Mouse (Mus musculus) midbrain, embryonic 16.5 days (tissue): Measurements from ENCODE around the gene Tuba3b. TPM values are rescaled to one million over a fixed set of nuclear protein-coding genes. Genes with fewer than 3 reads are reported as not detected.

Experiments
- ATAC-seq: fragments of 200-750 bp; cut with Nextera tagmentation; 2 replicates; pipeline ENCODE4 v1.8.0; 2017; ENCODE audit warnings: moderate TSS enrichment
- H3K27ac ChIP-seq: fragments of 300-500 bp; sonication (generic); 2 replicates; pipeline ENCODE4 v1.5.1; 2014; ENCODE audit warnings: mild to moderate bottlenecking, low read length, mixed read lengths
- H3K27me3 ChIP-seq: fragments of 300-500 bp; sonication (generic); 2 replicates; pipeline ENCODE4 v1.6.1; 2014; ENCODE audit warnings: low read depth, low read length, mixed read lengths; ENCODE audit not compliant: control insufficient read depth, insufficient read depth
- H3K36me3 ChIP-seq: fragments of 300-500 bp; sonication (generic); 2 replicates; pipeline ENCODE4 v1.6.1; 2014; ENCODE audit warnings: mild to moderate bottlenecking, low read length, moderate library complexity, mixed read lengths; ENCODE audit not compliant: control insufficient read depth, insufficient read depth
- H3K4me1 ChIP-seq: fragments of 300-500 bp; sonication (generic); 2 replicates; pipeline ENCODE4 v1.6.1; 2014; ENCODE audit warnings: mild to moderate bottlenecking, low read length, mixed read lengths; ENCODE audit not compliant: control insufficient read depth, insufficient read depth
- H3K4me2 ChIP-seq: fragments of 300-500 bp; sonication (generic); 2 replicates; pipeline ENCODE4 v1.6.1; 2014; ENCODE audit warnings: mild to moderate bottlenecking, low read length, mixed read lengths
- H3K4me3 ChIP-seq: fragments of 300-500 bp; sonication (generic); 2 replicates; pipeline ENCODE4 v1.5.1; 2014; ENCODE audit warnings: low read depth, mild to moderate bottlenecking, low read length, moderate library complexity, mixed read lengths
- H3K9ac ChIP-seq: fragments of 300-500 bp; sonication (generic); 2 replicates; pipeline ENCODE4 v1.6.1; 2014; ENCODE audit warnings: low read depth, low read length, mixed read lengths
- H3K9me3 ChIP-seq: fragments of 300-500 bp; sonication (generic); replicated peaks from 2 replicates; pipeline ENCODE4 v1.6.1; 2014; ENCODE audit warnings: mild to moderate bottlenecking, low read length, mixed read lengths; ENCODE audit not compliant: control insufficient read depth, poor library complexity, severe bottlenecking
- WGBS: fragments of 180-500 bp; shearing (Covaris S2); extraction: QIAGEN DNeasy Blood & Tissue Kit; methylation state at CpG from one replicate; pipeline ENCODE4 v1.1.7; 2014; 5-methylcytosine and 5-hydroxymethylcytosine counted together
- polyA plus RNA-seq: library from polyadenylated mRNA; unstranded; fragments of >200 nt; fragmentation: Nextera tagmentation; extraction: Ambion mirVana; gene quantifications from 2 replicates; pipeline ENCODE4 v1.2.1, GENCODE M21; 2015

Tuba3b gene
- polyA plus RNA-seq, 1 experiment from 2014 or later, result not detected

DNA sequence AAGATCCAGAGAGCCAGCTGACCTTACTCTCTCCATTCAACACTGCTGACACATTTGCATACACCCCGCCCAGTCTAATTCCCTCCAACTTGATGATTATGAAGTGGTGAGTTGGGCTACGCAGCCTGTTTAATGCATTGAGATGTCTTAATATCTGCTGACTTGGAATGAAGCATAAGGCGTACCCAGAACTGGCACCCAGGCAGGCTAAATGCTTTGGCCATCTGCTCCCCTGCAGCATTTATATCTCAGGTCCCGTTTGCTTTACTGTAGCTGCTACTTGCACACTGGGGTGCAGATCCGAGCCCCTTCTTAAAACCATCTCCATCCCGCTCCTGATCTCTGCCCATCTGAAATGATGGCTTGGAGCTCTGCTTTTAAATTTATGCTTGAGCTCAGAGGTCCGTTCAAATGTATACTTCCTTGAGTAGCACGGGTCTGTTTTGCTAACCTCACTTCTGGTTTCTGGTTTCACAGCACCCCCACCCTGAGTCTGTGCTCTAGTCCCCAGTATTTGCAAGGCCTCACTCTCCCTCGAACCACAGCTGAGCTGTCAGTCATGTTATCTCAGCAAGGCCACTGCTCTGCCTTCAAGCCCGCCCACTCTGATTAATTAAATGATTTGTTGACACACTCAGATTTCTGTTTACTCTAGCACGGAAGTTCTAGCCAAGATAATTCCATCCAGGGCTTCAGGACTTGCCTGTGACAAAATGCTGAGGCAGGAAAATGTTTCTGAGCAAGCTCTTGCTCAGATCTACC lies 16.6 kb upstream of the Tuba3b start:
- no peak overlapping the region for H3K4me3 ChIP-seq
- H3K27ac ChIP-seq, result no peak overlapping the region
- no peak overlapping the region for H3K4me2 ChIP-seq
- no peaks in the 10 kb centered on the region for H3K27me3 ChIP-seq
- ATAC-seq, result no peak
- H3K36me3 ChIP-seq, result no peaks in the 10 kb centered on the region
- no peaks in the 10 kb centered on the region for H3K9me3 ChIP-seq
- no peak overlapping the region for H3K9ac ChIP-seq
- WGBS, result 71% methylated on average over 11 of the region's 11 CpGs
- no peaks in the 10 kb centered on the region for H3K4me1 ChIP-seq

DNA sequence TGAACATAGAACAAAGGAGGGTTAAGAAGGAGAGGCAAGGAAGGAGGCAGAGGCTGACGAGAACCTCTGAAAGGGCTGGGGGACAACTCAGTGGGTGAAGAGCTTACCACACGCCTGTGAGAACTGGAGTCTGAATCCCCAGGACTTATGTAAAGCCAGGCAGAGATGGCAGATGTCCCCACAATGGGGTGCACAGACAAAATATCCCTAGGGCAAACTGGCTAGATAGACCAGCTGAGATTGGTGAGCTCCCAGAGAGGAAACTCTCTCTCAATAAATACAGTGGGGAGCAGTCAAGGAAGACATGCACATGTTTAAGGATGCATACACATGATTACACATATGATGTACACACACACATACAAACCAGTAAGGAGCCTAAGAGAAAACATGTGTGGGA lies 11.4 kb upstream of the Tuba3b start:
- Histone ChIP-seq H3K27me3 (no peaks in the 10 kb centered on the region), H3K4me3 (no peak overlapping the region), H3K9me3 (no peaks in the 10 kb centered on the region), H3K4me2 (no peak overlapping the region), H3K27ac (no peak overlapping the region), H3K4me1 (no peaks in the 10 kb centered on the region), H3K9ac (no peak overlapping the region), H3K36me3 (no peaks in the 10 kb centered on the region)
- 7% methylated on average over 2 of the region's 2 CpGs for WGBS
- no peak for ATAC-seq

DNA sequence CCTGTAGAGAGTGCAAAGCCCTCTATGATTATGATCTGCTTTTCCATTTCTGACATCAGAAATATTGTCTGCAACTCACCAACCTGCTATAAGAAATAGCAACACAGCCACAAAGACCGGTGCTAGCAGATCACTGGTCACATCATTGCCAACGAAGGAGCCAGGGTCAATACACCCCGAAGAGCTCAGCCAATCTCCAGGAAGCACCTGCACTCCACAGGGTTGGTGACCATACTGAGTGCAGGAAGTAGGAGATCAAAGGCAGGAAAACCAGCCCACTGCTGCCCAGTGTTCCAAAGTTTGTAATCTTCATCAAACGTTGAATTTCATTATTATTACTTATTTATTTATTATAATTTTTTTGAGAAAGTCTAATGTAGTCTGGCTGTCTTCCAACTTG lies 10.9 kb upstream of the Tuba3b start:
- H3K9ac ChIP-seq, result no peak overlapping the region
- 84% methylated on average over 4 of the region's 4 CpGs for WGBS
- no peaks in the 10 kb centered on the region for H3K36me3 ChIP-seq
- no peak for ATAC-seq
- no peaks in the 10 kb centered on the region for H3K9me3 ChIP-seq
- no peaks in the 10 kb centered on the region for H3K27me3 ChIP-seq
- H3K27ac ChIP-seq, result no peak overlapping the region
- H3K4me3 ChIP-seq, result no peak overlapping the region
- no peaks in the 10 kb centered on the region for H3K4me1 ChIP-seq
- no peak overlapping the region for H3K4me2 ChIP-seq

DNA sequence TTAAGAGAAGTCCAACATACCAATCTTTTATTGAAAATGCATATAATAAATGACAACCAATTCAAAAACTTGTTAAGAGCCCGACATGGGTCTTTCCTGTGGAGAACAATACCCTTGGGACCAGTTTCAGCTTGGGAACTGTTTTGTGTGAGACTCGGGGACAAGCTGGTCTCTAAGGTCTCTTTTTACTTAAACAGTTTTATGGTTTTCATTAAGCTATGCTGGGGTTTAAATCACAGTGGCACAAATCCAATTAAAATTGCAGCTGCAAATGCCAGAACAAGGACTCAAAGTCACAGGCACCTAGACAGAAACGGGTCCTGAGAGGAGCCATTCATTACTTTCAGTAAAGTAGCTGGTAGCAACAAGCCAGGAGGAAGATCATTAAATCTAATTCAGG lies 10.4 kb upstream of the Tuba3b start:
- H3K4me2 ChIP-seq, result no peak overlapping the region
- H3K4me3 ChIP-seq, result no peak overlapping the region
- no peaks in the 10 kb centered on the region for H3K36me3 ChIP-seq
- H3K27ac ChIP-seq, result no peak overlapping the region
- no peaks in the 10 kb centered on the region for H3K4me1 ChIP-seq
- H3K27me3 ChIP-seq, result no peaks in the 10 kb centered on the region
- H3K9ac ChIP-seq, result no peak overlapping the region
- ATAC-seq, result no peak
- WGBS, result 30% methylated on average over 3 of the region's 3 CpGs
- no peaks in the 10 kb centered on the region for H3K9me3 ChIP-seq

DNA sequence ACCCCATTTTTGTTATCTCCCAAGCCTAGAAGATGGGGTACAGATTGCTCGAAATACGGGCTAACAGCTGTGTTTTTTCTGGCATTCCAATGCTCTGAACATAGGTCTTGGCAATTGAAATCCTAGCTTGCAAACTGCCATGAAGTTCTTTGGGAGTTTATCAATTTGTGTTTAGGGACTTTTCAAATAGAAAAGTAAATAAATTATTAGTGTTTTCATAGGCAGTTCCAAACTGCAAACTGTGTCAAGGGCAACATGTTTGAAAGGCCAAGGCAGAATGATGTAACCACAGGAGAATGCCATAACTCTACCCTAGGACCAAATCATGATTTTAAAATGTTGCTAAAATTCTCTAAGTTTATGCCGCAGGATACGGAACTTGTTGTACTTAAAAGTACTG lies 7.8 kb upstream of the Tuba3b start:
- no peak overlapping the region for H3K9ac ChIP-seq
- H3K4me3 ChIP-seq, result no peak overlapping the region
- no peak for ATAC-seq
- no peaks in the 10 kb centered on the region for H3K4me1 ChIP-seq
- H3K27ac ChIP-seq, result no peak overlapping the region
- H3K36me3 ChIP-seq, result no peaks in the 10 kb centered on the region
- no peaks in the 10 kb centered on the region for H3K9me3 ChIP-seq
- no peak overlapping the region for H3K4me2 ChIP-seq
- WGBS, result 98% methylated on average over 4 of the region's 4 CpGs
- no peaks in the 10 kb centered on the region for H3K27me3 ChIP-seq

DNA sequence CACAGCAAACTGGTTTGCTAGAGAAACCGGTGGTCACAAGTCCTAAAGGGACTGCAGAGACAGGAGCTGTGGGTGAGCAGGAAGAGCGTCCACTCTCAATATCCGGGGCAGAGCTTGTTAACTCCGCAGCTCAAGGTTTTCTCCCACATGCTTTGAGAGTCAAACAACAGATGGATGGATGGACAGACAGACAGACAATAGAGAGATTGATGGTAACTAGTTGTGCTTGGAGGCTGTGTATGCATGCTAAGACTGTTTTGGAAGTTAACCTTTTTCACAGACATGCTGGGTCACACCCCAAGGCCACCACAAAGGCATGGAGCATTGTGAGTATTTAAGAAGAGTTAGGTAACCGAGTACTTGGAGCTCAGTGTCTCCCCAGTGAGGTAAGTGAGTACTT lies 6.9 kb upstream of the Tuba3b start:
- ATAC-seq, result no peak
- H3K27ac ChIP-seq, result no peak overlapping the region
- no peaks in the 10 kb centered on the region for H3K27me3 ChIP-seq
- WGBS, result 92% methylated on average over 5 of the region's 5 CpGs
- no peaks in the 10 kb centered on the region for H3K9me3 ChIP-seq
- no peak overlapping the region for H3K9ac ChIP-seq
- H3K4me3 ChIP-seq, result no peak overlapping the region
- H3K4me1 ChIP-seq, result no peaks in the 10 kb centered on the region
- no peaks in the 10 kb centered on the region for H3K36me3 ChIP-seq
- H3K4me2 ChIP-seq, result no peak overlapping the region

DNA sequence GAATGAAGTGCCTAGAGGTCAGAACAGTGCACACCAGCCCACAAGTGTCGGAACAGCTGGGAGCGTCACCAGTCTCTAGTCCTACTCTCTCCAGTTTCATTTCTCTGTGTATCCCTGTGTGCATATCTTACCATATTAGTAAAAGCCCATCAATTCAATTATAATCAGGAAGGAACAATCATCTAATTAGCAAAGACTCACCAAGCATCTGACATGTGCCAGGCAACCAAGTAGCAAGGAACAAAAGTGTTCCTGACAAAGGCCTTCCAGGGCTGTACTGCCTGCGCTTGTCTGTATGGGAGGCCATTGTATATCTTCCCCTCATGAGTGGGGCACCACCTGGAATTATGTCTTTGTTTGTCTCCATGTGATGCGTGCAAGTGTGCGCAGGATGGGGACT lies 4.7 kb upstream of the Tuba3b start:
- no peak for ATAC-seq
- Histone ChIP-seq H3K27ac (no peak overlapping the region), H3K9me3 (no peaks in the 10 kb centered on the region), H3K4me1 (no peaks in the 10 kb centered on the region), H3K4me2 (no peak overlapping the region), H3K4me3 (no peak overlapping the region), H3K9ac (no peak overlapping the region), H3K36me3 (no peaks in the 10 kb centered on the region), H3K27me3 (no peaks in the 10 kb centered on the region)
- WGBS, result 81% methylated on average over 5 of the region's 5 CpGs

DNA sequence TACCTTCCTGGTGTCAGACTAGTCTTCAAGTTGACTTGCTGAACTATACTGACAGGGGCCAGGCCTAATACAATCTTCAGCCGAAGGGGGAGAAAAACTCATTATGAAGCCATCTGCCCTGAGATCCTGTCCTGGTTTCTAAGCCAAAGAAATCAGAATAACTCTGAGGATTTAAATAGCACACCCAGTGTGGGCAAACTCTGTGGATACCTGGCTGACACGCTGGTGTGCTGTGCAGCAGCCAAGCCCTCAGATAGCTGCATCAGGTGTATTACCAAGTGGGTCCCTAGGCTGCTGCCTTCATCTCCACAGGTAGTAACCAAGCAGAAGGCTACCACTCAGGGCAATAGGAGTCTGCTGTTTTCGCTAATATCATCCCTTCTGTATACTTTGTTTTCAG lies 2.9 kb upstream of the Tuba3b start:
- no peak overlapping the region for H3K4me2 ChIP-seq
- H3K27me3 ChIP-seq, result no peaks in the 10 kb centered on the region
- no peak overlapping the region for H3K4me3 ChIP-seq
- WGBS, result 81% methylated on average over 3 of the region's 3 CpGs
- no peaks in the 10 kb centered on the region for H3K36me3 ChIP-seq
- H3K4me1 ChIP-seq, result no peaks in the 10 kb centered on the region
- no peak overlapping the region for H3K27ac ChIP-seq
- H3K9me3 ChIP-seq, result no peaks in the 10 kb centered on the region
- no peak overlapping the region for H3K9ac ChIP-seq
- no peak for ATAC-seq

DNA sequence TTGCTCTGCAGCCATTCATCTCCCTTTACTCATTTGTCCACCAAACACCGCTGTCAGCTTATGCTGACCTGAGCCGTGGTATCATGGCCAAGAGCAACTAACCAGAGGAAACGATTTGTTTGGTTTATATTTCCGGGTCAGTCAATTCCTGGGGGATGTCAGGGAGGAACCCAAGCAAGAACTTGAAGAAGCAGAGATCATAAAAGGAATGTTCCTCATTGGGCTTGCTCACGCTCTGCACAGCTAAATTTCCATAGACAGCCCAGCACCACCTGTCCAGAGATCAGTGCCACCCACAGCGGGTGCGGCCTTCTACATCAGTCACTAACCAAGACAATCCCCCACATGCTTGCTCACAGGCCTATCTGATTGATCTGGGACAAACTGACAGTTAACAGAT lies 1.3 kb upstream of the Tuba3b start, which contains the start of gene Lmntd1:
Lmntd1 (minus strand) TSS at position 101 of the 400 bp plus-strand sequence.
- Histone ChIP-seq H3K36me3 (no peaks in the 10 kb centered on the region), H3K27ac (no peak within 1 kb of the TSS), H3K4me2 (no peak within 1 kb of the TSS), H3K4me3 (no peak within 1 kb of the TSS), H3K4me1 (no peaks in the 10 kb centered on the region), H3K9me3 (no peaks in the 10 kb centered on the region), H3K27me3 (no peaks in the 10 kb centered on the region), H3K9ac (no peak within 1 kb of the TSS)
- ATAC-seq, result no peak
- 91% methylated on average over 7 of the region's 7 CpGs for WGBS
